Mouse (Mus musculus) bone marrow, adult 2 months (tissue): ENCODE data around the gene Dag1.

ENCODE experiments used
- CTCF ChIP-seq: fragments of 200-500 bp; IDR thresholded peaks from 2 replicates; pipeline ENCODE4 v1.5.1; 2011; ENCODE audit warnings: low read length, control low read depth; ENCODE audit not compliant: control insufficient read depth, insufficient read depth
- POLR2A ChIP-seq: fragments of 200-500 bp; IDR thresholded peaks from 2 replicates; pipeline ENCODE4 v1.6.1; 2011; ENCODE audit warnings: low read depth, mild to moderate bottlenecking, control low read depth, low read length, borderline replicate concordance; ENCODE audit not compliant: control insufficient read depth

- TF ChIP-seq CTCF: no peak
- no peak for TF ChIP-seq POLR2A
These were observed 552 bp downstream of the Dag1 start for GRCm38 (mm10) chr9:108263131-108263681.
